Mouse (Mus musculus) thymus, postnatal 36 days (tissue): ENCODE data around the gene Cep295.
A peak's percentile ranks its signal among the peaks of the same experiment; 100 is the strongest.
"Not testable (repeated sequence)": the region's sequence is repeated elsewhere in the genome, so short reads cannot be mapped to it uniquely, and the experiment has no call there.

Experiments used
- DNase-seq, 2 experiments: peaks; one replicate each; pipeline ENCODE4 v3.0.0; 2022; ENCODE audit warnings: mixed read lengths in 2 of 2

Gene Cep295

DNA sequence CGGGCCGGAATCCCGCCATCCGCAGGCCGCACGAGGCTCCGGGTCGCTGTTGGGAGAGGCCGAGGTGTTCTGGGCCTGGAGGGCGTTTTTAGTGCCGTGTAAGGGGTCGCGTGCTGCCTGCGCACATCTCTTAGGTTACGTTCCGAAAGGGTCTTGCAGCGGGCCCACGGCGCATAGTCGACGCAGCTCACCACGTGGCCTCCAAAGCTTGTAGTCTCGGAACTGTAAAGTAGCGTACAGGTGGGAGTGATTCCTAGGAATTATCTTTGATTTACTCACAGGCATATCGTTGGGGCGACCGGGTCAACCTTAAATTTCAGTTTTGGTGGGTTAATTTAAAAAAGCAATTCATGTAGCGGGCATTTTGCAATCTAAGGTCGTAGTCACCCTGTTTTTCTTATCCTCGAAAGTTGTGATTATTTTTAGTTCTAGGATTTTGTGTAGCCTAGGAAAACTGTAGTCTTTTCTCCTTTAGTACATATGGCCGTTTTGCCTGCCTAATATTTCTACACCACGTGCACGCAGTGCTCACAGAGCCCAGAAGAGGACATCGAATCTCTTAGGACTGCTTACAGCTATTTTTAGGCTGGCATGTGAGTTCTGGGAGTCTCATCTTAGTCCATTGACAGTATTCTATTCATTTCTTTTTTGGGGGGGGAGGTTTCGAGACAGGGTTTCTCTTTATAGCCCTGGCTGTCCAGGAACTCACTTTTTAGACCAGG is 51.0 kb downstream of the Cep295 start, which contains the start of gene 4931406C07Rik:
TSS of gene 4931406C07Rik (minus strand) at position 51 of the 722 bp plus-strand sequence.
- no peak for DNase-seq

DNA sequence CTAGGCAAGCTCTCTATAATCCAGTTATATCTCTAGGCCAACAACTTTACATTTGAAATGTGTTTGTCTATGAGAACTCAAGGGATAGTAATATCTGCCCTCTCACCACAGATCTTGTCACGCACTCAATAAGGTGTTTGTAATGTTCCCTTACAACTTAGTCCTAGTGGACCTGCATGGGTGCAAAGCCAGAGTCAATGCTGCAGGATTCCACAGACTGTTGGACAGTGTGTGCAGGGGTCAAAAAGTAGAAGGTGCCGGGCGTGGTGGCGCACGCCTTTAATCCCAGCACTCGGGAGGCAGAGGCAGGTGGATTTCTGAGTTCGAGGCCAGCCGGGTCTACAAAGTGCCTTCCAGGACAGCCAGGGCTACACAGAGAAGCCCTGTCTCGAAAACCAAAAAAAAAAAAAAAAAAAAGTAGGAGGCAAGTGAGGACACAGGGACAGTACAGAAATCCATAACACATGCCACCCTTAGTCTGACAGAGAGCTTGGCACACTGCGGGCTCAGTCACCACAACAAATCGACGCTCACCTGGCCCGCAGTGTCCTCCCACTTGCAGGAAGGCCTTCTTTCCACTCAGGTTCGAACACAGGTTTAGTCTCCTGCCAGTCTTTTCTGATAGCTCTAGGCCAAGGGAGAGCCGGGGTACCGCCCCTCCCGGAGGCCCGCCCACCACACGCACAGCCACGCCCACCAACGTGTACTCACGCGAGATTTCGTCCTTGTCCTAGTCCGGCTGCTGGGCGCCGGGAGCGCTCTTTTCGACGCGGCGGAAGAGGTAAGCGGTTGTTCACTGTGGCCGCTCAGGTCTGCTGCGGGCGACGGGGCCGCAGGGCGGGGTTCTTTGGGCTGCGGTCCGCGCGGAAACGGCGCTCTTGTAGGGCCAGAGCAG is 51.8 kb downstream of the Cep295 start, which contains the start of gene Taf1d:
TSS of gene Taf1d (plus strand) at position 712 of the 895 bp plus-strand sequence.
- DNase-seq = peak; percentile 97 to 100

DNA sequence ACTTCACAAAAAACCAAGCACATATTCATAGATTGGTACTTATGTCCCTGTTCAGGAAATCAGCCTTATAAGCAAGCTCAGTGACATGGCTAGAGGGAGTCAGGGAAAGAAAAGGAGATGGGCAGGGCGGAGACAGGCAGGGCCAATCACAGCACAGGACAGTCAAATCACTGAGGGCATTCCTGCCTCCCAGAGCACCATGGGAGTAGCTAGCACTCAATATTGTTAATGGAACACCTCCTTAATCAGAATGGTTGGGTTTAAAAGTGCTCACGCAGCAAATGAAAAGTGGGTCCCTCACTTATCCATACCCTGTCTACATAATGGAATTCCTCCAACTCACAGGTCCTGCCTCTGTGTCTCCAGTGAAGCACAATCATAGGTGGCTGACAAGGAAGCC is 54.7 kb downstream of the Cep295 start:
- DNase-seq = no peak

DNA sequence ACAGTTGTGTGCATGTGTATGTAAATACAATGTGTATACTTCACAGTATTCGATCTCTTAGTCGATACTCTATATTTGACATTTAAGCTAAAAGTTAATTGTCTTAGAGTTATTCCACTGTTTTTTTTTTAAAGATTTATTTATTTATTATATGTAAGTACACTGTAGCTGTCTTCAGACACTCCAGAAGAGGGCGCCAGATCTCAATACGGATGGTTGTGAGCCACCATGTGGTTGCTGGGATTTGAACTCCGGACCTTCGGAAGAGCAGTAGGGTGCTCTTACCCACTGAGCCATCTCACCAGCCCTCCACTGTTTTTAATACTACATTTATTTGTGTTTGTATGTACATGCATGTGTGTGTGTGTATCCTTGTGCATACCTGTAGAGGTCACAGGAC is 55.6 kb downstream of the Cep295 start:
- DNase-seq = not testable (repeated sequence)

DNA sequence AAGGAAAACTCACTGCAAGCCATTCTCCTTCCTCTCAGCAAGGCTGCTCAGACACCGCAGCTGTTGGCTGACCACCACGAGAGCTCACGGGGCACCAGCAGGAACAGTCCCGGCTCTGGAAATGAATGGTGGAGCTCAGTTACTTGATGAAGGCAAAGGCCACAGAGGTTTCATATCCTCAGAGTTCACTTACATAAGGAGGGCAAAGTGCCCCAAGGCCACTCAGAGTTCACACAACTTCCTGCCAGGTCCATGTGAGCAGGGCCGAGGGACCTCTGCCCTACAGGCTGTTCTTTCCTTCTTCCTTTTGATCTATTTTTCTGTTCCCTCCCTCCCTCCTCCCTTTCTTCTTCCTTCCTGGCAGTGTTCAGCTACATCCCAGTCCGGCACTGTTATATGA is 56.2 kb downstream of the Cep295 start:
- DNase-seq = no peak

DNA sequence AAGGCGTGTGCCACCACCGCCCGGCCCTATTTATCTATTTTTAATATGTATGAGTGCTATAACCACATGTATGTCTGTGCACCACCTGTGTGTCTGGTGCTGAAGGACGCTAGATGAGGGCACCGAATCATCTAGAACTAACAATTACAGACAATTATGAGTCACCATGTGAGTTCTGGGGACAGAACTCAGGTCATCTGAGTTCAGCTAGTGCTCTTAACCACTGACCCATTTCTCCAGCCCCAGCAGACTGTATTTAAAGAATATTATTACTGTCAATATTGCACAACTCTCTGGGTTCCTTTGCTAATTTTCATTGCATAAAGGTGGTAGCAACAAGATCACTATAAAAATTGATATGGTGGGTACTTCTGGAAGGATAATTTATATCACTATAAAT is 57.5 kb downstream of the Cep295 start:
- DNase-seq = no peak

DNA sequence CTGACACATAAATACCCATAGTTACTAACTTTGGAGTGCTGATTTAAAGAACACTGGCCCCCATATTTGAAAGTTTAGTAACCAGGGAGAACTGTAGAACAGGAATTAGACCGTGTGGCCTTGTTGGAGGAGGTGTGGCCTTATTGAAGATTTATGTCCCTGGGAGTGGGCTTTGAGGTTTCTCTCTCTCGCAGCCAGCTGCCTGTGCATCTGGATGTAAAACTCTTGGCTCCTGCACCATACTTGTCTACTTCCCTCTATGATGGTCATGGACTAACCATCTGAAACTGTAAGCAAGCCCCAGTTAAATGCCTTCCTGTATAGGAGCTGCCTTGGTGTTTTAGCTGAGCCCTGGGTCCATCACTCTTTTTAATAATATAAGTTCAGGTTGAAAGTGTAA is 59.1 kb downstream of the Cep295 start:
- no peak for DNase-seq

DNA sequence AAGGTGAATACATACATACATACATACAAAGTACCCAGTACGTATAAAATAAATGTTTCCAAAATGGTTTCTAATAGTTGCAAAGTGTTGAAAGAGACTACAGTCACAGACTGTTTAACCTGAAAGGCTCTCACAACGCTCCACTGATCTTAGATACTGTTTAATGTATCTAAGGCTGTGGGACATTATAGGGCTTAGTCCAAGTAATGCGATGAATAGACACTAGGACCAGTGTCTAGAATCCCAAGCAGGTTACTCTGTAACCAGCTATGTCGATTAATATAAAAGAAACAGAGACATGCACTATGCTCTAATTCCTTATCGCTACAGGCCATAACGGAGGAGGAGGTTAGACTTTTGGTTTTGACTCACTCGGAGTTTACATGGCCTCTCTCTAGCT is 60.5 kb downstream of the Cep295 start:
- DNase-seq = no peak

DNA sequence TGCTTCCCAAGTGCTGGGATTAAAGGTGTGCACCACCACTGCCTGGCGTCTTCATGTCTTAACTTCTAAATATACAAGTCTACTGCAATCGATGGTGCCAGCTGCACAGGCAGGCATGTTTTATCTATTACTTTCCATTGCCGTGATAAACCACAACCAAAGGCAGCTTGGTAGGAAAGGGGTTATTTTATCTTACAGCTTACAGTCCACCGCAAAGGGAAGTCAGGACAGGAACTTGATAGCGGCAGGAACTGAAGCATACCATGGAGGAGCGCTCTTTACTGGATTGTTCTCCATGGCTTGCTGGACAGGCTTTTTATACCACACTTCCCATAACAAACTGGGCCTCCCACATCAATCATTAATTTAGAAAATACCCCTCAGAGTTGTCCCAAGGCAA is 68.3 kb downstream of the Cep295 start:
- no peak for DNase-seq

DNA sequence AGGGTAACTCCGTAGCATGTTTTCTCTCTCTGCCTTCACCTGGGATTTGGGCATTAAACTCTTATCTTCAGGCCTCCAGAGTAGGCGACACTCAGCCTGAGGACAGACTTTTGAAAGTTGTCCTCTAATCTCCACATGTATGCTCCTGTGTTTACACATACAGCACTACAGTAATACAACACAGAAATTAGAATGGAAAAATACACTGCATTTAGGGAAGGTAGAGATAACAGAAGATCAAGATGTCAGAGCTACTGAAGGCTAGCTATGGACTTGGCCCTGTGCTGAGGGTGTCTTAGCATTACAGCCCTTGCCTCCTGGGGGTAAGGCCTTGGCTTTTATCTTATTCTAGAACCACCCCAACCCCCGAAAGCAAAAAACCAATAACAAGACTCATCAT is 69.2 kb downstream of the Cep295 start:
- no peak for DNase-seq

DNA sequence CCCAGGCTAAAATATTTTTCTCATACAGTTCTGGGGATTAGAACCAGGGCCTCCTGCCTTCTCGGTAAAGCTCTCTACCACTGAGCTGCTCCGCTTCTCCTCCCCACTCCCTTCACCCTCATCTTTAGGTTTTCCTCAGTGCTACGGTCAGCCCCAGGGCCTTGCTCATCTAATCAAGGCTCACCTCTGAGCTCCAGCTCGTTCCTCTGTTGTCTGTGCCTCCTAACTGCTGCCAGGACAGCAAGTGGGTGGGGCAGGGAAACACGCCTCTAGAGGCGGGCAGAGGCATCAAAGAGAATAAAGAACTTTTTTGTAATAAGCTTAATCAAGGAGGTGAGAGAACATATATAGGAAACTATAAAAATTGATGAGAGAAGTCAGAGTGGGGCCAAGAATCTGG is 69.7 kb downstream of the Cep295 start:
- DNase-seq = no peak

DNA sequence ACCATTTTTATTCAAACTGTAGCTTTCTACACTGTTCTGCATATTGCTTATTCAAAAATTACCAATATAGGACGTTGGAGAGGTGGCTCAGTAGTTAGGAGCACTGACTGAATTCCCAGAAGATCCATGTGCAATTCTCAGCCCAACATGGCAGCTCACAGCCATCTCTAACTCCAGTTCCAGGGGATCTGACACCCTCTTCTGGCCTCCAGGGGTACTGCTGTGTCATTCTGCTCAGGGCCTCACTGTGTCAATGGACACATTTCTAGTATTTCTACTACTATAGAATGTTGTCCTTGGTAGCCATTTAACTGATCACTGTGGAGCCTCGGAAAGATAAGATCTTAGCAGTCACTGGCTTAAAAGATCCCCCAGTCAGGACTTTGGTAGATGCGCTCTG is 72.1 kb downstream of the Cep295 start:
- peak in 1 of 2 experiments; percentile 13 for DNase-seq

DNA sequence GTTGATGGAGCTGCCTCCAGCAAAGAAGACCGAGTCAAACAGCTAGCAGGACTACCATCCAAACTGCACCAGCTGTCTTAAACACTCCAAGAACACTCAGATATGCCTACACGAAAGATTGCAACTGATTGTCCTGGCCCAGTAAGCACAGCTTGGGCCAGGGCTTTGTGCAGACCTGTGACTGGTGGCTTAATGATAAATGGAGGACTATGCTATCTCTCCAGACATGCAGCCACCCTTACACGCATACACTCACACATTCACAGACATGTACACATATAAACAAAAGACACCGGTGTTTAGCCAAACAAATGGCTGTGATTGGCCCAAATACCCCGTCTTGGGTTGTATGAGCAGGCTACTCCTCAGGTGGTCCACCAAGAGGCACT is 77.1 kb downstream of the Cep295 start:
- no peak for DNase-seq

DNA sequence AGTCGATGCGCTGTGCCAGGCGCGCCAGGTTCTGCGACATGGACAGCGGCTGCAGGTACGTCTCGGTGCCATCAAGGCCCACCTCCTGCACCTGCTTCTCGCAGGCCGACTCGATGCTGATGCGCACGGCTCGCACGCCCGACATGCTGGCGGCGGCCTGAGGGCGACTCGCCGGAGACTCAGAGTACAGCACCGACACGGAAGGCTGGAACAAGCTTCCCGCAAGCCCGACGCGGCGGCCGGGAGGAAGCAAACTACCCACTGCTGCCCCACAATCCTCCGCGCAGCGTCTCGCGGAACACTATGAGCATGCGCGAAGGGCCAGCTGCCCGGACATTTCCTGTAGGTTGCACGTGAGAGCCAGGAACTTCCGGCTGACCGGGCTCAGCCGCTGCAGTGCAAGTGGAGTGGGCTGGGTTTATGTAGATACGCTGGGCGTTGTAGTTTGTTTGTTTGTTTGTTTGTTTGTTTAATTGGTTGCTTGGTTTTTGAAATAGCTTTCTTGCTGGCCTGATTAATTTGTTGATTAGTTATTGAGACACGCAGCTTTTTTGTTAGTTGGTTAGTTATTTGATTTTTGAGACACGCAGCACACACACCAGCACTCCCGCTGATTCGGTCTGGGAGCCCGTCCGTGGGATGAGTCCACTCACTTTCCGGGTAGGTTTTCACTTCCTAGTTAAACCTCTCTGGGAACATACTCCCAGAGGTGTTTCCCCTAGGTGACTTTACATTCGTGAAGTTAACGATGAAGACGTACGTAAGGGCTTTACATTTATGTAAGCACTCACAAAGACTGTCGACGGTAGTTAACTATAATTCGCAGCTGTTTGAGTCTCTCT is 77.7 kb downstream of the Cep295 start, which contains the start of gene Med17:
TSS of gene Med17 (minus strand) at position 283 of the 842 bp plus-strand sequence.
- DNase-seq = peak; percentile 90 to 91

DNA sequence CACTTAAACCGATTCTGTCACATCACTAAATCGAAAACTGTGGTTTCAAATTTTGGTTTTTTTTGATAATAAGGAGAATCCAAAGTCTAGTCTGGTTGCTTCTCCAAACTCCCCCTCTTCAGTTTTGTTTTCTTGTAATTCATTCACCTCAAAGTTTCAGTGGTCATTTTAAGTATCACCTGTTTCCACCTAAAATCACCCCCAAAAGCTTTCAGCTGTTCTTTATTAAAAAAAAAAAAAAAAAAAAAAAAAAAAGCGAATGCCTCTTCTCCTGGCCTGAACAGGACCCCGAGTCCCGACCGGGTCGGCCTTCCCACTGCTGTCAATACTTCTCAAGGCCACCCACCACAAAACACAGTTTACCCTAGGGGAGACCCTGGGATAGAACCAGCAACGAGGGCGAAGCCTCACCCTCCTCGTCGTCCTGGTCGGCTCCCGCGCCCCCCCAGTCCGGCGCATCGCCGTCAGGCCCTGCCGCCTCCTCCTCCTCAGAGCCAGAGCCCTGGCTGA is 78.4 kb downstream of the Cep295 start:
- DNase-seq = no peak

DNA sequence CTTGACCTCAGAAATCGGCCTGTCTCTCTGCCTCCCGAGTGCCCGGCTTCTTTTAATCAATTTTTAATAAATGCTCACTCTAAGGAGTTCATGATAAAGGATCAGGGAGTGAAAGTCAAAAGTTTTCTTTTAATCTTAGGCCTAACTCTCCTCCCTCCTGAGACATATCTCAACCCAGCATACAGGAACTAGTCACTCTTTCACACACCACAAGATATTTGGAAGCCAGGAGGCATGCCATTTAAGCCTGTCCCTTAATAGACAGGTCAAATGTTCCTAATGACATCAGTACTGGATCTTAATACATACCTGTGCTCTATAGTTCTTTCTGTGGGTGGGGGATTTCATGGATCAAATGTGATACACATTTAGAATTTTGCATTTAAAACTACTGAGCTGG is 79.2 kb downstream of the Cep295 start:
- no peak for DNase-seq

DNA sequence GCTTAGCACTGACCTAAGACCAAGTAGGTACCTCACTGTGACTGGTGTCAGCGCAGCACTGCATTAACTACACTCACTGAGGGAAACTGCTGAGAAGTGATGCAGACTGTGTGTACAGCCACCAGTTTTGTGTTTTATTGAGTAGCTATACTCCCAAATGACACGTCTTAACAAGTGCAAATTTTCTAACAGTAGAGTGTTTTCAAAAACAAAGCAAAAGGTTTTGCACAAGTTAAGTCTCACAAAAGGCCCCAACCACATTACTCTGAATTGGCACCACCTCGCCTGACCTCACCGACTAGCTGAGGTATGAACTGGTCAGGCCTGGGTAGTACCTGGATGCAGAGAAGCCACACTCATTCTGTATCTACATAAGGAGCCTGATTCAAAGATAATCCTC is 80.7 kb downstream of the Cep295 start:
- DNase-seq = no peak

DNA sequence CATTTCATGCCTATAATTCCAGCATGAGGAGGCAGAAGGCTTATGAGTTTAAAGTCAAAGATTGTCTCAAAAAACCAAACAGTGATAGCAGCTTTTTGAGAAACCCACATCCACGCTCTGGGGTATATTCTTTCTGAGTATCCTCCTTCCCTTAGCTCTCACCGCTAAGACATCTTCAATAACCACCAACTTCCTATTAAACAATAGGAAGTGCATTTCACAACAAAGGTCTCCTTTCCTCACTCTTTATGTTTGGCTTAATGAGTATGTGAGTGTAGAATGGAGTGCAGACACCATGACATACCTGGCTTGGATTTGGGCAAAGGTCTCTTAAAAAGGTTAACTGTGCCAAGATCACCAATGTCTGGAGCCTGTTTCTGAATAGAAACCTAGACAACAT is 83.6 kb downstream of the Cep295 start:
- DNase-seq = no peak
